Mouse (Mus musculus): Measurements from ENCODE around the gene Rnf144a. TPM values are rescaled to one million over a fixed set of nuclear protein-coding genes. Genes with fewer than 3 reads are reported as not detected.

Rnf144a gene
- polyA plus RNA-seq (2012; ENCODE audit: low replicate concordance), result 19.4 and 31.0 TPM in 2 replicates

GRCm38 (mm10) chr12:26415104-26415771, at the start of gene Rnf144a:
Rnf144a (minus strand) TSS chr12:26415254.

GRCm38 (mm10) chr12:26456028-26456698, 41.1 kb upstream of the Rnf144a start, which contains the start of gene Rsad2:
Rsad2 (minus strand) TSS chr12:26456452.

Other genes with a start within 250 kb of the Rnf144a start
- gene Rsad2, start 41.2 kb upstream of the Rnf144a start, polyA plus RNA-seq (2012; ENCODE audit: low replicate concordance), result 8.6 and 28.7 TPM in 2 replicates
- gene Cmpk2, start 54.0 kb upstream of the Rnf144a start, polyA plus RNA-seq (2012; ENCODE audit: low replicate concordance), result 5.1 and 7.1 TPM in 2 replicates